Mouse (Mus musculus): ENCODE data around the gene Gbp2b.

GRCm38 (mm10) chr3:142620111-142620955, 25.7 kb downstream of the Gbp2b start, which contains the start of gene Gbp2:
- TF ChIP-seq POLR2A (IDR thresholded peaks at IDR 0.05; ENCODE audit: extremely low read depth, insufficient read depth, low read length) (no peak), CTCF (IDR thresholded peaks at IDR 0.05; ENCODE audit: extremely low read depth, insufficient read depth, low read length) (no peak)
